Mouse (Mus musculus) bone marrow macrophage, adult 2 months (primary cell): ENCODE measurements around the gene Zfp672.

Experiments used
- CTCF ChIP-seq: IDR thresholded peaks from 2 replicates; pipeline ENCODE4 v1.5.1; 2012; ENCODE audit warnings: low read depth, mild to moderate bottlenecking, low read length, moderate library complexity
- POLR2A ChIP-seq: IDR thresholded peaks from 2 replicates; pipeline ENCODE4 v1.6.1; 2012; ENCODE audit warnings: mild to moderate bottlenecking, low read depth, low read length, borderline replicate concordance

DNA sequence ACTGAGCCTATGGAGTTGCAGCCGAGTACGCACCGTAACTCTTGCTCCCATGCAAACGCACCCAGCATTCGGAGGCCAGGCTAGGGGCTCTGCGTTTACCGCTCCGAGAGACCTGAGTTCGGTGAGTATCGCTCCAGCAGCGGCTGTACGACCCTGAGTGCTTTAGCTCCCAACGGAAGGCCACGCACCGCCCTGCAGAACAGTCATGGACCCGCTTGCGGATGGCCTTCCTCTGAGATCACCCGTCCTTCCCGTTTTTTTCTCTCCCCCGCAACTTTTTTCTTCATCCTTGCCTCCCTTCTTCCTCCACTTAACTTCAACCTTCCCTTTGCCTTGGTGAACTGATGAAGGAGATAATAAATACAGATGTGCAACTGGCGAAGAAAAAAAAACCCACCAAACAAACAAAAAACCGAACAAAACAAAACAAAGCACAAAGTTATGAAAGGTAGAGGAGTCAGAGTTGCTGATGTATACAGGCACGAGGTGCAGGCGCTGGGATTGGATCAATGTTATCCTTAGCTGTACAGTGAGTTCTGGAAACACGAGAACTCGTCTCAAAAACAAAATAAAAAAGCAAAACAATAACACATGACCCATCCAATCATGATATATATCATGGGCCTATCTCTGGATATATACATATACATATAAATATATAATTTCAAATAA lies 27.2 kb downstream of the Zfp672 start:
- TF ChIP-seq CTCF = no peak
- no peak for TF ChIP-seq POLR2A
